Mouse (Mus musculus) spleen, postnatal 10 days (tissue): ENCODE data around the gene Obsl1.

Experiments used
- DNase-seq, 2 experiments: peaks; one replicate each; pipeline ENCODE4 v3.0.0; 2021 to 2022; ENCODE audit warnings: low spot score in 2 of 2

The Obsl1 gene

GRCm38 (mm10) chr1:75487040-75487404 lies 19.2 kb downstream of the Obsl1 start:
- DNase-seq, result no peak

- DNase-seq, result no peak
These were observed 19.7 kb downstream of the Obsl1 start for GRCm38 (mm10) chr1:75486561-75486960.

- no peak for DNase-seq
These were observed 25.5 kb downstream of the Obsl1 start for GRCm38 (mm10) chr1:75480735-75481134.

- no peak for DNase-seq
These were observed 26.2 kb downstream of the Obsl1 start for GRCm38 (mm10) chr1:75480036-75480435.

GRCm38 (mm10) chr1:75479635-75479989 lies 26.6 kb downstream of the Obsl1 start:
- no peak for DNase-seq

GRCm38 (mm10) chr1:75478916-75479634 lies 27.2 kb downstream of the Obsl1 start, which contains the start of the genes Chpf and Tmem198:
TSS of gene Chpf (minus strand) at chr1:75479307.
TSS of gene Tmem198 (plus strand) at chr1:75479532.
- DNase-seq, result peak; percentile 82 to 91

- DNase-seq, result no peak
These were observed 27.8 kb downstream of the Obsl1 start for GRCm38 (mm10) chr1:75478497-75478896.

GRCm38 (mm10) chr1:75477966-75478290 lies 28.3 kb downstream of the Obsl1 start:
- no peak for DNase-seq

- peak; percentile 75 to 85 for DNase-seq
These were observed 28.8 kb downstream of the Obsl1 start for GRCm38 (mm10) chr1:75477264-75477965.

- no peak for DNase-seq
These were observed 29.8 kb downstream of the Obsl1 start for GRCm38 (mm10) chr1:75476441-75476840.

GRCm38 (mm10) chr1:75469287-75469825 lies 36.9 kb downstream of the Obsl1 start:
- no peak for DNase-seq

GRCm38 (mm10) chr1:75467215-75467927 lies 38.9 kb downstream of the Obsl1 start:
- peak in 1 of 2 experiments; percentile 67 for DNase-seq

GRCm38 (mm10) chr1:75463652-75464204 lies 42.5 kb downstream of the Obsl1 start:
- DNase-seq, result no peak

GRCm38 (mm10) chr1:75462636-75463035 lies 43.6 kb downstream of the Obsl1 start:
- DNase-seq, result no peak

- DNase-seq, result no peak
These were observed 46.0 kb downstream of the Obsl1 start for GRCm38 (mm10) chr1:75460297-75460696.

GRCm38 (mm10) chr1:75458789-75459684 lies 47.2 kb downstream of the Obsl1 start:
- DNase-seq, result no peak

GRCm38 (mm10) chr1:75458025-75458788 lies 48.0 kb downstream of the Obsl1 start:
- no peak for DNase-seq

- no peak for DNase-seq
These were observed 48.6 kb downstream of the Obsl1 start for GRCm38 (mm10) chr1:75457710-75458024.

GRCm38 (mm10) chr1:75456746-75457564 lies 49.3 kb downstream of the Obsl1 start:
- peak in 1 of 2 experiments; percentile 50 for DNase-seq

GRCm38 (mm10) chr1:75455948-75456347 lies 50.3 kb downstream of the Obsl1 start:
- no peak for DNase-seq
